Mouse (Mus musculus) embryo, embryonic 10.5 days (tissue): ENCODE data around the gene Nek7.

Source experiments
- DNase-seq: peaks from one replicate; pipeline ENCODE4 v3.0.0-alpha.2; 2015; ENCODE audit warnings: low spot score

Nek7 gene

GRCm38 (mm10) chr1:138510566-138510965 lies 109.4 kb downstream of the Nek7 start:
- no peak for DNase-seq

- no peak for DNase-seq
Measured at GRCm38 (mm10) chr1:138507446-138508043, 112.4 kb downstream of the Nek7 start.

GRCm38 (mm10) chr1:138507014-138507413 lies 112.9 kb downstream of the Nek7 start:
- no peak for DNase-seq

- DNase-seq, result no peak
Measured at GRCm38 (mm10) chr1:138504228-138504627, 115.7 kb downstream of the Nek7 start.

GRCm38 (mm10) chr1:138500691-138501090 lies 119.2 kb downstream of the Nek7 start:
- DNase-seq, result no peak

GRCm38 (mm10) chr1:138500155-138500554 lies 119.8 kb downstream of the Nek7 start:
- peak; percentile 90 for DNase-seq

GRCm38 (mm10) chr1:138499461-138499860 lies 120.5 kb downstream of the Nek7 start:
- peak; percentile 74 for DNase-seq

- DNase-seq, result no peak
Measured at GRCm38 (mm10) chr1:138491382-138492097, 128.4 kb downstream of the Nek7 start.

- no peak for DNase-seq
Measured at GRCm38 (mm10) chr1:138487569-138487968, 132.4 kb downstream of the Nek7 start.

GRCm38 (mm10) chr1:138480694-138481093 lies 139.2 kb downstream of the Nek7 start:
- DNase-seq, result no peak

- DNase-seq, result no peak
Measured at GRCm38 (mm10) chr1:138465352-138465751, 154.6 kb downstream of the Nek7 start.

GRCm38 (mm10) chr1:138461425-138461824 lies 158.5 kb downstream of the Nek7 start:
- DNase-seq, result no peak

GRCm38 (mm10) chr1:138449476-138449851 lies 170.5 kb downstream of the Nek7 start:
- DNase-seq, result no peak

- DNase-seq, result no peak
Measured at GRCm38 (mm10) chr1:138448635-138449475, 171.1 kb downstream of the Nek7 start.

- no peak for DNase-seq
Measured at GRCm38 (mm10) chr1:138446846-138447245, 173.1 kb downstream of the Nek7 start.
